Comparison of ENCODE assay signal across 31 mouse cellular contexts in the genomic region with DNA sequence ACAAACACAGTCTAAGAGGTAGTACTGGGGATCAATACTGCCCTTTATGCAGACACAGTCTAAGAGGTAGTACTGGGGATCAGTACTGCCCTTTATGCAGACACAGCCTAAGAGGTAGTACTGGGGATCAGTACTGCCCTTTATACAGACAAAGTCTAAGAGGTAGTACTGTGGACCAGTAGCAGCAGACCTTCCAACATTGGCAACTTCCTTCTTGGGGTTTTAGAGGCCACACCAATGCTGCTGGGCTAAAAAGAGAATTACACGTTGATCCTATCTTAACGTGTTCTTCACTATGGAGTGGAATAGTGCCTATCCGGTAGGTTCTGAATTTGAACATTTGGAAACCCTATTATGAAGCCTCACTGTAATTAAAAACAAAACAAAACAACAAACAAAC. TPM values are rescaled to one million over a fixed set of nuclear protein-coding genes. Genes with fewer than 3 reads are reported as not detected.
DNase-seq lines count a peak whose midpoint lies in the region; ATAC-seq and TF ChIP-seq lines count a peak whose summit lies in the region.
"Had no signal": no experiment of that assay in that cellular context is flagged by ENCODE, and none has a peak within 500 bp of the region (broad histone marks: within the 10 kb centered on the region; RNA-seq: fewer than 3 reads in every experiment).

No protein-coding gene starts in this region.

- H3K36me3 ChIP-seq in liver, postnatal 0 days (replicated peaks; ENCODE audit: insufficient read depth, low read length): no peaks in the 10 kb centered on the region
- no peaks in the 10 kb centered on the region for H3K36me3 ChIP-seq in neural tube, embryonic 15.5 days
- H3K36me3 ChIP-seq: embryonic facial prominence, embryonic 10.5 days; embryonic facial prominence, embryonic 13.5 days; forebrain, embryonic 12.5 days; forebrain, embryonic 15.5 days; G1E; heart, embryonic 10.5 days; heart, embryonic 13.5 days; hindbrain, embryonic 12.5 days; hindbrain, embryonic 15.5 days had no signal

- no peak for ATAC-seq in liver, postnatal 0 days
- peak; percentile 52 to 63; a peak in 3 of 4 replicates for ATAC-seq in hematopoietic stem cell, adult 5-6 weeks (replicated peaks in 1 of 2; ENCODE audit: insufficient read depth in 1 of 2, low FRiP score in 2 of 2, low TSS enrichment in 1 of 2, low read depth in 1 of 2, poor library complexity in 2 of 2, severe bottlenecking in 2 of 2)
- peak; percentile 63 for ATAC-seq in megakaryocyte progenitor cell, adult 5-6 weeks (replicated peaks; ENCODE audit: poor library complexity)
- no peak for ATAC-seq in neural tube, embryonic 15.5 days (ENCODE audit: low FRiP score)
- ATAC-seq: forebrain, embryonic 15.5 days; Patski had no signal

- 47% methylated on average over 3 of the region's 3 CpGs for WGBS in liver, postnatal 0 days (ENCODE audit: insufficient replicate concordance)
- WGBS in neural tube, embryonic 15.5 days: 84% methylated on average over 3 of the region's 3 CpGs

- 0 out of 2 replicates have a peak overlapping the region, but pooled peaks have one; percentile 18 for H3K27ac ChIP-seq in liver, postnatal 0 days (ENCODE audit: low read depth)
- H3K27ac ChIP-seq in bone marrow macrophage, adult 2 months (ENCODE audit: insufficient read depth, low read depth, low read length): peak overlapping the region; percentile 85
- H3K27ac ChIP-seq in neural tube, embryonic 15.5 days (replicated peaks): no peak overlapping the region
- H3K27ac ChIP-seq: embryonic facial prominence, embryonic 10.5 days; embryonic facial prominence, embryonic 13.5 days; forebrain, embryonic 12.5 days; forebrain, embryonic 15.5 days; heart, adult 2 months; heart, embryonic 10.5 days; heart, embryonic 13.5 days; hindbrain, embryonic 12.5 days; hindbrain, embryonic 15.5 days had no signal

- DNase-seq in liver, postnatal 0 days: no peak
- DNase-seq in liver: no peak
- no peak for DNase-seq in adrenal gland, postnatal 4 days (ENCODE audit: low spot score in 2 of 2)
- DNase-seq in frontal cortex, postnatal 14 days (ENCODE audit: low spot score in 2 of 2): no peak
- DNase-seq: adrenal gland, postnatal 10 days; B cell, adult 2 months; cerebellum, adult 11 months; cerebellum, adult 2 months; cerebellum, adult 9-11 months; cerebellum, postnatal 25 days; embryo, embryonic 11 days; gastrocnemius, postnatal 10 days; heart, adult 2 months; heart, postnatal 14 days; heart, postnatal 4 days had no signal

- TF ChIP-seq EP300 in liver, postnatal 0 days (IDR thresholded peaks at IDR 0.05; ENCODE audit: low read depth): no peak

- H3K9ac ChIP-seq in liver, postnatal 0 days (replicated peaks): no peak overlapping the region
- H3K9ac ChIP-seq in neural tube, embryonic 15.5 days (replicated peaks): no peak overlapping the region
- H3K9ac ChIP-seq: embryonic facial prominence, embryonic 13.5 days; forebrain, embryonic 12.5 days; forebrain, embryonic 15.5 days; heart, embryonic 13.5 days; hindbrain, embryonic 12.5 days; hindbrain, embryonic 15.5 days had no signal

- H3K9me3 ChIP-seq in liver, postnatal 0 days (ENCODE audit: low read length): no peaks in the 10 kb centered on the region
- H3K9me3 ChIP-seq in neural tube, embryonic 15.5 days (replicated peaks): no peaks in the 10 kb centered on the region
- H3K9me3 ChIP-seq: embryonic facial prominence, embryonic 10.5 days; embryonic facial prominence, embryonic 13.5 days; forebrain, embryonic 12.5 days; forebrain, embryonic 15.5 days; G1E; heart, embryonic 10.5 days; heart, embryonic 13.5 days; hindbrain, embryonic 12.5 days; hindbrain, embryonic 15.5 days had no signal

- no peak overlapping the region for H3K4me2 ChIP-seq in liver, postnatal 0 days (ENCODE audit: low read depth, low read length)
- H3K4me2 ChIP-seq in neural tube, embryonic 15.5 days: no peak overlapping the region
- H3K4me2 ChIP-seq: embryonic facial prominence, embryonic 13.5 days; forebrain, embryonic 12.5 days; forebrain, embryonic 15.5 days; heart, embryonic 13.5 days; hindbrain, embryonic 12.5 days; hindbrain, embryonic 15.5 days had no signal

- H3K4me1 ChIP-seq in liver, postnatal 0 days (ENCODE audit: insufficient read depth): peaks cover 16% of the 10 kb centered on the region
- H3K4me1 ChIP-seq in bone marrow macrophage, adult 2 months (ENCODE audit: control insufficient read depth, insufficient read depth, low read length): peaks cover 28% of the 10 kb centered on the region
- peaks cover 15% of the 10 kb centered on the region for H3K4me1 ChIP-seq in neural tube, embryonic 15.5 days

- H3K4me3 ChIP-seq in liver, postnatal 0 days (ENCODE audit: low read depth, low read length): no peak overlapping the region
- no peak overlapping the region for H3K4me3 ChIP-seq in bone marrow macrophage, adult 2 months (ENCODE audit: insufficient read depth, low read length)
- H3K4me3 ChIP-seq in neural tube, embryonic 15.5 days (replicated peaks): no peak overlapping the region
- H3K4me3 ChIP-seq: embryonic facial prominence, embryonic 10.5 days; embryonic facial prominence, embryonic 13.5 days; erythroblast, embryonic 14.5 days; forebrain, embryonic 12.5 days; forebrain, embryonic 15.5 days; heart, adult 2 months; heart, embryonic 10.5 days; heart, embryonic 13.5 days; hindbrain, embryonic 12.5 days; hindbrain, embryonic 15.5 days had no signal

- no peak for TF ChIP-seq CTCF in liver, postnatal 0 days (IDR thresholded peaks at IDR 0.05; ENCODE audit: low read depth)
- TF ChIP-seq CTCF in bone marrow macrophage, adult 2 months (IDR thresholded peaks at IDR 0.05; ENCODE audit: low read depth, low read length): no peak

- H3K27me3 ChIP-seq in liver, postnatal 0 days (ENCODE audit: insufficient read depth, low read length): no peaks in the 10 kb centered on the region
- H3K27me3 ChIP-seq in neural tube, embryonic 15.5 days (replicated peaks): no peaks in the 10 kb centered on the region
- H3K27me3 ChIP-seq: CH12.LX; embryonic facial prominence, embryonic 13.5 days; forebrain, embryonic 15.5 days; heart, embryonic 13.5 days; hindbrain, embryonic 12.5 days; hindbrain, embryonic 15.5 days; Patski had no signal

- no peak for TF ChIP-seq POLR2A in bone marrow macrophage, adult 2 months (IDR thresholded peaks at IDR 0.05; ENCODE audit: borderline replicate concordance, low read depth, low read length)

RNA-seq across cellular contexts. Expression of a gene that starts 7.4 kb away (rescaled TPM):
- 4.4 and 5.7 TPM in 2 replicates for polyA plus RNA-seq in liver, postnatal 0 days (2015; fragmentation: Nextera tagmentation; extraction: Ambion mirVana)
- 5.0 and 5.2 TPM in 2 replicates for polyA plus RNA-seq in bone marrow macrophage, adult 2 months (2012; ENCODE audit: insufficient read depth, insufficient read length, missing spikeins)
- total RNA-seq in hematopoietic stem cell, adult 5-6 weeks (2017): 11.1 and 13.9 TPM in 2 replicates
- total RNA-seq in megakaryocyte progenitor cell, adult 5-6 weeks (2015): 4.6 and 6.0 TPM in 2 replicates
- 2.7 and 4.9 TPM in 2 replicates for total RNA-seq in megakaryocyte progenitor cell, adult 5-6 weeks (2017)
- polyA plus RNA-seq in neural tube, embryonic 15.5 days (2015; fragmentation: Nextera tagmentation; extraction: Ambion mirVana): 5.2 and 5.7 TPM in 2 replicates
- 10 to 100 TPM; 33.2 to 33.3 TPM for total RNA-seq in adrenal gland, postnatal 4 days (2021)

Comparison
In these comparisons a context has a peak if more than half of its experiments do, and no peak if none do; other contexts are left out.
1. ATAC-seq: peak in hematopoietic stem cell, adult 5-6 weeks (2 of 2) and megakaryocyte progenitor cell, adult 5-6 weeks (single experiment); none in liver, postnatal 0 days (single experiment) and neural tube, embryonic 15.5 days (single experiment).